Mouse (Mus musculus) liver, embryonic 15.5 days (tissue): ENCODE measurements at regions not wholly inside any gene's neighbourhood (a gene's known extent, or its start where the extent isn't known, plus 50 kb on each side); places are given as distances from the start of the nearest gene placed in this dataset.

Experiments
- ATAC-seq: fragments of 200-750 bp; cut with Nextera tagmentation; 2 replicates; pipeline ENCODE4 v1.8.0; 2017; ENCODE audit warnings: moderate number of reproducible peaks, mild to moderate bottlenecking, moderate library complexity; ENCODE audit not compliant: insufficient read depth
- H3K27ac ChIP-seq: fragments of 300-500 bp; sonication (generic); replicated peaks from 2 replicates; pipeline ENCODE4 v1.5.1; 2015; ENCODE audit warnings: mild to moderate bottlenecking, inconsistent platforms
- H3K27me3 ChIP-seq: fragments of 300-500 bp; sonication (generic); 2 replicates; pipeline ENCODE4 v1.6.1; 2015; ENCODE audit warnings: mild to moderate bottlenecking, inconsistent platforms
- H3K36me3 ChIP-seq: fragments of 300-500 bp; sonication (generic); replicated peaks from 2 replicates; pipeline ENCODE4 v1.6.1; 2015; ENCODE audit warnings: moderate library complexity, mild to moderate bottlenecking, inconsistent platforms
- H3K4me1 ChIP-seq: fragments of 300-500 bp; sonication (generic); replicated peaks from 2 replicates; pipeline ENCODE4 v1.6.1; 2015; ENCODE audit warnings: inconsistent platforms
- H3K4me2 ChIP-seq: fragments of 300-500 bp; sonication (generic); 2 replicates; pipeline ENCODE4 v1.6.1; 2015; ENCODE audit warnings: moderate library complexity, mild to moderate bottlenecking, inconsistent platforms
- H3K4me3 ChIP-seq: fragments of 300-500 bp; sonication (generic); replicated peaks from 2 replicates; pipeline ENCODE4 v1.5.1; 2015; ENCODE audit warnings: mild to moderate bottlenecking, inconsistent platforms
- H3K9ac ChIP-seq: fragments of 300-500 bp; sonication (generic); 2 replicates; pipeline ENCODE4 v1.6.1; 2015; ENCODE audit warnings: moderate library complexity, mild to moderate bottlenecking, inconsistent platforms
- H3K9me3 ChIP-seq: fragments of 300-500 bp; sonication (generic); replicated peaks from 2 replicates; pipeline ENCODE4 v1.6.1; 2016; ENCODE audit warnings: inconsistent platforms
- WGBS: fragments of 180-500 bp; shearing (Covaris S2); methylation state at CpG from one replicate; pipeline ENCODE4 v1.1.7; 2015; ENCODE audit warnings: mixed read lengths; ENCODE audit not compliant: insufficient replicate concordance; 5-methylcytosine and 5-hydroxymethylcytosine counted together

DNA sequence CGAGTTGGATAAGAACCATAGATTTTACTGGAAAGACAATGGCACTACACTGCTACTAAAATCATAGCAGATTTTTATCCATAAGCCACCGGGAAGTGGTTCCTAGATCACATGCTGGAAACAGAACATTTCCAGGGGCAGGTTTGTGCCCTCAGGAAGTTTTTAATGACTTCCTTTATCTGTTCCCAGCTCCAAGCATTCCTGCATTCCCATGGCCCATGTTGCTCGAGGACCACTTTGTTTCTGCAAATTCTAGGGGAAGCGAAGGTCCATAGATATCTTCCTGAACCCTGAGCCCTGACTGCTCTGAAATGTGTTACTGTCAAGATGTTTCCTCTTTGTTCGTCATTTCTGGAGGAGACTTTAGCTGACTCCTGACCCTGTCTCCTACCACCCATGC lies 235.6 kb upstream of the Map3k1 start:
- no peak overlapping the region for H3K4me2 ChIP-seq
- H3K27ac ChIP-seq, result peak overlapping the region; percentile 81
- ATAC-seq, result no peak
- no peak overlapping the region for H3K4me3 ChIP-seq
- peaks cover 11% of the 10 kb centered on the region; the same call in 1 of the 2 replicates for H3K27me3 ChIP-seq
- H3K9me3 ChIP-seq, result no peaks in the 10 kb centered on the region
- H3K4me1 ChIP-seq, result peaks cover 57% of the 10 kb centered on the region
- WGBS, result 49% methylated on average over 5 of the region's 5 CpGs
- no peaks in the 10 kb centered on the region for H3K36me3 ChIP-seq
- 0 out of 2 replicates have a peak overlapping the region, but pooled peaks have one; percentile 2 for H3K9ac ChIP-seq

DNA sequence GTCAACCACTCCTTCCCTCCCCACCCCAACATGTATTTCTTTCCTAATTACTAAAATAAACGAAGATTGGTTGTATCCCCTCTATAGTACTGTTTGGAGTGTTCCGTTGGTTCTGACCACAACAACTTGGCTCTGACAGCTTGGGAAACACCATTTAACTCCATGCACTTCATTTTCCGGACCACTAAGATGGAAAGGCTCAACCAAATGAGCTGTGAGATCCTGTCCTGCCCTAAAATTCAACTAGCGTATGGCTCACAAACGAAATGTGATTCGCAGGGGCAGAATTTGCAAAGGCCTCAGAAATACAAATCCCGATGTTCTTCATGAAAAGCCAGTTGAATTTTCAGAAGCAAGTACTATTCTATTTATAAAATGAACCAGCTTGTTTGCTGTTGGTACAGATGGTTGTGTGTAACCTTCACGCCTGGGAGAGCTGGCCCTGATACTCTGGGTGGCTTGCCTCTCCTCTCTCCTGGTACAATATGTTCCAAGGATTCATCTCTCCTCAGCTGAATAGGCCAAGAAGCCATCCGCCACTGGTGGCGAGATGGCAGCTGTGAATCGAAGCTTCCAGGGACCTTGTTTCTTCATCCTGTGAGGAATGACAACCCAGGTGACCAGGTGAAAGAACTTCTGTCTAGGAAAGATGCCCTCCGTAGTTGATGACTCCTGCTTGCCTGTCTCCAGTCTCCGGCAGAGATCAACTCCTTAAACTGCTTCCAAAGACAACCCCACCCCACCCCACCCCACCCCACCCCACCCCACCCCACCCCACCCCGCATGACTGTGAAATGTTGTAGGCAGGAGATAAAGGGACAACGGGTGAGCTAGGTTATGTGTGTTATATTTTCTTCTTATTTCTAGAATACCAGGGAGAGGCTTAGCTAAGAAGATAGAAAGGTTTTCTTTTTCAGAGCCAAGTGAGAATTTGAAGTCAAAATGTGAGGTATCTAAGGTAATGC lies 237.7 kb upstream of the Map3k1 start:
- ATAC-seq, result peak; percentile 88
- H3K36me3 ChIP-seq, result no peaks in the 10 kb centered on the region
- H3K4me1 ChIP-seq, result peaks cover 57% of the 10 kb centered on the region
- peak overlapping the region; percentile 69 for H3K4me2 ChIP-seq
- 59% methylated on average over 15 of the region's 15 CpGs for WGBS
- H3K9ac ChIP-seq, result peak overlapping the region; percentile 42; the same call in 1 of the 2 replicates
- no peaks in the 10 kb centered on the region; the same call in 1 of the 2 replicates for H3K27me3 ChIP-seq
- no peaks in the 10 kb centered on the region for H3K9me3 ChIP-seq
- peak overlapping the region; percentile 90 for H3K27ac ChIP-seq
- H3K4me3 ChIP-seq, result peak overlapping the region; percentile 39

DNA sequence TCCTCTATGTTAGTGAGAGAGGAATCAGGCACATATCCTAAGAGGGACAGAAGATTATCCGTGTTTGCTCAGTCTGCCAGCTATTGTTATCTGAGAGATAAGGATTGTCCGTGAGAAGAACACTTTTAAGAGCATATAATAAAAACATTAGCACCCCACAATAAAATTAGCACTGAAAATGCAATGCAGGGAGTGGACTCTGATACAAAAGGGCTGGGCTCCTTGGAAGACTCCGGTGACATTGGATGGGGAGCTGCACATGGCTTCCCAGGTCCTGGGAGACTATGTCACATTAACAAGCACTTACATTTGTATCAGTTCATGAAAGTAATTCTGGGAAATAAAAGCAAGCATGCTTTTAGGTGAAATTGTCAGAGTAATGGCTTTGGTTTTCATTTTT lies 238.6 kb upstream of the Map3k1 start:
- Histone ChIP-seq H3K4me3 (no peak overlapping the region), H3K27me3 (no peaks in the 10 kb centered on the region; the same call in 1 of the 2 replicates), H3K27ac (peak overlapping the region; percentile 74), H3K9ac (no peak overlapping the region), H3K36me3 (no peaks in the 10 kb centered on the region), H3K4me2 (peak overlapping the region; percentile 69), H3K9me3 (no peaks in the 10 kb centered on the region), H3K4me1 (peaks cover 57% of the 10 kb centered on the region)
- no peak for ATAC-seq
- 32% methylated on average over 3 of the region's 3 CpGs for WGBS

DNA sequence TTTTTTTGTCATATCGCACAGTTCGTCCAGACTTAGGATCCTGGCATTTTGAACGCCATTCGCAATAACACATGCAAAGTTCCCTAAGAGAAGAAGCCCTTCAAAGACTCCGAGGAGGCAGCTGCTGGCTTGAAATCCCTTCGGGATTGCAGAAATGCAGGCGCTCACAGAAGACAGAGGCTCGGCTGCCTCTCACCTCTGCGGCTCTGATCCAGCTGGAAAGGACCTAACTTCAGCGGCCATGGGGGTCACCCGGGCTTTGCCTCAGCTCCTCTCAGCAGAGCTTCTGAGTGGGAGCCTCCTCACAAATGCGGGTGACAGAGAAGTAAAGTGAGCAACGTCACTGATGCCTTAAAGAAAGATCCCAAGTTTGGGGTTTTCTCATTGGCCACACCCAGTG lies 239.1 kb upstream of the Map3k1 start:
- Histone ChIP-seq H3K27ac (peak overlapping the region; percentile 74), H3K4me1 (peaks cover 53% of the 10 kb centered on the region), H3K4me3 (no peak overlapping the region), H3K27me3 (no peaks in the 10 kb centered on the region; the same call in 1 of the 2 replicates), H3K36me3 (no peaks in the 10 kb centered on the region), H3K9me3 (no peaks in the 10 kb centered on the region), H3K9ac (0 out of 2 replicates have a peak overlapping the region, but pooled peaks have one; percentile 16), H3K4me2 (peak overlapping the region; percentile 35; the same call in 1 of the 2 replicates)
- 77% methylated on average over 13 of the region's 13 CpGs for WGBS
- no peak for ATAC-seq

DNA sequence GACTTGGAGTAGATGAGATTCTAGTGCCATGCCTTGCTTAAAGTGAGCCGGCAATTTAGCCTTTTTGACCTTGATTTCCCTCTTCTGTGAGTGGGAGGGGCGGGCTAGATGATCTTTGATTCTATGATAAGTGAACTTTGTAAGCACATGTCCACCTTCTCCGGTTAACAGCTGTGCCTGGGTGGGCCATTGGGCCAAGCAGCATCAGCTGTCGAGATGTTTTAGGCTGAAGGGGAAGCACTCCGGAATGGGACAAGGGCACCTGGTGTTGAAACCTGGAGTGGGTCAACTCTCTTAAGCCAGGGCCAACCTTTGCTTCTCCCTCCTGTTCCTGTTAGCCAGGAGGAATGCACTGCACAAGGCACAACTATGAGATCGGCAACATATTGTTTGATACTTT lies 239.5 kb upstream of the Map3k1 start:
- Histone ChIP-seq H3K9me3 (no peaks in the 10 kb centered on the region), H3K36me3 (no peaks in the 10 kb centered on the region), H3K4me2 (no peak overlapping the region), H3K4me1 (peaks cover 49% of the 10 kb centered on the region), H3K9ac (0 out of 2 replicates have a peak overlapping the region, but pooled peaks have one; percentile 16), H3K27ac (peak overlapping the region; percentile 74), H3K27me3 (no peaks in the 10 kb centered on the region; the same call in 1 of the 2 replicates), H3K4me3 (no peak overlapping the region)
- no peak for ATAC-seq
- WGBS, result 81% methylated on average over 6 of the region's 6 CpGs

DNA sequence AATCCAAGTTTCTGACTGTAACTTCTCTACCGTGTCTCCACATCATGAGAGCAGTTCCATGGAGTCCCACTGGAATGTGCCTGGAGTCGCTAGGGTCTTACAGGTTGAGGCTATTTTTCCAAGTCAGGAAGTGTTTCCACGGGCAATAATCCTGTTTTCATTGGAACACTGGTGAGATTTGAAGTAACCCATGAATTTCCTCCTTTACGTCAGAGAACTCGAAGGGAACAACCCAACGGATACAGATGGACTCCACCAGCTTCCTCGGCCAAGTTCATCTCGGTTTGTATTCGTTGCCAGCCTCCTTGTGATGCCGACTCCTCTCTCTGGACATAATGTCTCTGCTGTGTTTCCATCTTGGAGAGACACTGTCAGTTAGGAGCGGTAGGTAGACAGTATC lies 237.4 kb upstream of the Ankrd55 start:
- Histone ChIP-seq H3K4me2 (no peak overlapping the region), H3K27ac (no peak overlapping the region), H3K4me3 (no peak overlapping the region), H3K9ac (no peak overlapping the region), H3K9me3 (no peaks in the 10 kb centered on the region), H3K27me3 (no peaks in the 10 kb centered on the region; the same call in 1 of the 2 replicates), H3K36me3 (no peaks in the 10 kb centered on the region), H3K4me1 (peaks cover 31% of the 10 kb centered on the region)
- 83% methylated on average over 11 of the region's 11 CpGs for WGBS
- ATAC-seq, result no peak

DNA sequence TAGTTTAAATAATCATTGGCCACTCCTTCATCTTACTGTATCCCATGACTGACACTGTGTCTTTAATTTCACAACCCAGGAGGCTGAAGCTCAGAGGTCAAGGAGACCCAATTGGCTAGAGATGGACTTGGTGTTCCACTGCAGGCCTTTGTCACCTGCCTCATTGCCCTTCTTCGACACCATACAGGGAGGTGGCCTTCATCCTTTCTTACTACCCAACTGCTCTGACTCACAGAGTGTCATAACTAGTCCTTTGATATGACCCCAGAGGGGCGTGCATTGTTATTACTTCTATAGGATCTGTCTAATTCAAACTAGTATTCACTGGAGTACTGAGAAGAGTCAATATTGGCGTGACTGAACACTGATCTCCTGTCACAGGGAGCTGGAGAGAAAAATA lies 236.2 kb upstream of the Ankrd55 start:
- no peak overlapping the region for H3K27ac ChIP-seq
- ATAC-seq, result no peak
- H3K4me3 ChIP-seq, result no peak overlapping the region
- peaks cover 21% of the 10 kb centered on the region for H3K4me1 ChIP-seq
- WGBS, result 74% methylated on average over 3 of the region's 3 CpGs
- H3K27me3 ChIP-seq, result no peaks in the 10 kb centered on the region; the same call in 1 of the 2 replicates
- H3K9me3 ChIP-seq, result no peaks in the 10 kb centered on the region
- H3K4me2 ChIP-seq, result no peak overlapping the region
- no peak overlapping the region for H3K9ac ChIP-seq
- H3K36me3 ChIP-seq, result no peaks in the 10 kb centered on the region

DNA sequence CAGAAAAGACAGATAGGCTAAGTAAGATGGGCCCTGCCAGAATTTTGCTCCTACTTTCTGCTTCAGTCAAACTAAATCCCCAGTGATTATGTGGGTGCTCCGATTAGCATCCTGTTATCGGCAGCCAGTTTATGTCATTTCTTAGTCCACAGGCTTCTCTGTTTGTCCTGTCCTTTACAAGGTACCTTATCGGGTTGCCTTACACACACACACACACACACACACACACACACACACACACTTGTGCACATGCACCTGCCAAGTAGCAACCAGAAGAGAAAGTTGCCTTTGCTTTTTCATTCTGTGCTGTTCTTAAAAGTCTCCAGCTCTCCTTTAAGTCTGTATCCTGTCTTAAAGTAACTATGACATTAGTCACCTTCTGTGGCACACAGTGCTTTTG lies 235.8 kb upstream of the Ankrd55 start:
- no peak overlapping the region for H3K27ac ChIP-seq
- H3K9ac ChIP-seq, result no peak overlapping the region
- no peak overlapping the region for H3K4me3 ChIP-seq
- no peaks in the 10 kb centered on the region for H3K36me3 ChIP-seq
- no peak for ATAC-seq
- H3K4me1 ChIP-seq, result peaks cover 17% of the 10 kb centered on the region
- 78% methylated on average over 3 of the region's 3 CpGs for WGBS
- H3K4me2 ChIP-seq, result no peak overlapping the region
- no peaks in the 10 kb centered on the region for H3K9me3 ChIP-seq
- H3K27me3 ChIP-seq, result no peaks in the 10 kb centered on the region; the same call in 1 of the 2 replicates

DNA sequence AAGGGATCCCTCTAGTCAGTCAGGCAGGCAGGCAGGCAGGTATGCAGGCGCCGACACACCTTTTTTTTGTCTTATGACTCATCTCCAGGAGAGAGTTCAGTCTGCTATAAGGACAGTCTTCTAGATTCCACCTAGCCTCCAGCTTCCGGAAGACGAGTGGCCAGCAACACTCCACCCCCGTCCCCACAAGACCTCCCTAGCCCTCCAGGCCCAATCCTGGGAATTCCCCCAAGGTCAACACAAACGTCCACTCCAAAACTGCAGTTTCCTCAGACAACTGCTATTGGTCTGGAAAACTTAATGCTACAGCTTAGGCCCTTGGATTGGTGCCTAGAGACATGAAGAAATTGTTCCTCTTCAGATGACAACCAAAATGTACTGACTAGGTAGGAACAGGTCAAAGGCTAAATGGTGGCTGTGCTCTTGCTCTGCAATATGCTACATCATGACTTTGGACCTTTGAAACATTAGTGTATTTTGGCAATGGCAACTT lies 233.3 kb upstream of the Ankrd55 start:
- 0 out of 2 replicates have a peak, but pooled peaks have one; percentile 20 for ATAC-seq
- no peak overlapping the region for H3K4me3 ChIP-seq
- no peaks in the 10 kb centered on the region for H3K9me3 ChIP-seq
- H3K36me3 ChIP-seq, result no peaks in the 10 kb centered on the region
- H3K9ac ChIP-seq, result no peak overlapping the region
- peak overlapping the region; percentile 54 for H3K27ac ChIP-seq
- peaks cover 4% of the 10 kb centered on the region; the same call in 1 of the 2 replicates for H3K27me3 ChIP-seq
- H3K4me2 ChIP-seq, result no peak overlapping the region
- peaks cover 25% of the 10 kb centered on the region; the same call in 1 of the 2 replicates for H3K4me1 ChIP-seq
- 74% methylated on average over 6 of the region's 6 CpGs for WGBS

DNA sequence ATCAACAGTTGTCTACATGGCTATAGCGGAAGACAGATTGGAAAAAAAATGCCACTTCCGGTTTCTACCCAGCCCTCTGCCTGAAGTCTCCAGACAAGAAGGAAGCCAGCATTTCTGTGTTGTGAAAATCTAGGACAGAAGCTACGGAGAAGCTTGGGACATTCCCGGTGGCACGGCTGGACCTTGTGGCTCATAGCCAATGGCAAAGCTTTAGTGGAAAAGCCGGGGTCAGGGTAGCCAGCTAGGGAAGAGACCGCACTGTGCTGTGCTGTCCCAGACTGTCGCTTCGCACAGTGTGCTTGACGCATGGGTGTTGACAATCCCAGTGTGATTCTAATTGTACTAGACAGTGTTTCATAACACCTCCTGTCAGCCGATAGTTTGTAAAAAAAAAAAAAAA lies 230.0 kb upstream of the Ankrd55 start:
- H3K27me3 ChIP-seq, result peaks cover 21% of the 10 kb centered on the region
- ATAC-seq, result no peak
- H3K9ac ChIP-seq, result no peak overlapping the region
- H3K4me1 ChIP-seq, result peaks cover 29% of the 10 kb centered on the region; the same call in 1 of the 2 replicates
- 63% methylated on average over 11 of the region's 11 CpGs for WGBS
- no peak overlapping the region for H3K4me3 ChIP-seq
- no peak overlapping the region for H3K4me2 ChIP-seq
- no peaks in the 10 kb centered on the region for H3K9me3 ChIP-seq
- no peaks in the 10 kb centered on the region for H3K36me3 ChIP-seq
- H3K27ac ChIP-seq, result no peak overlapping the region

DNA sequence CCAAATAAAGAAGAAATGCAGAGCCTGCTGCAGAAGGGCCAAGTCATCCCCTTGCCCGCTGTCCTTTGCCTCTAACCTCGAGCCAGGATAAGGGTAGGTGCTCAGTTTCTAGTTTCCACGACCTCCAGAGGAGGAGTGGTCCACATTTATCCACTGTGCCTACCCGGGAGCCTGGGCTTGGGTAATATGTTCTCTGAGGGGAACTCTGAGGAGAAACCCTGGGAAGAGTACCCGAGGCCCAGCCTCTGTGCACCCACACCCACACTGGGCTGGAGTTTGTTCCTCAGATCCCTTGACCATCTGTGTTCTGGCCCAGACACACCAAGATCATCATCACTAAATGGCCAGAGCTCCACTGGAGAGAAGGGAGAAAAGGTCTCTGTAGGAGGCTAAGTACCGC lies 229.5 kb upstream of the Ankrd55 start:
- no peak overlapping the region for H3K4me2 ChIP-seq
- no peaks in the 10 kb centered on the region for H3K9me3 ChIP-seq
- no peak overlapping the region for H3K27ac ChIP-seq
- no peak overlapping the region for H3K9ac ChIP-seq
- H3K36me3 ChIP-seq, result no peaks in the 10 kb centered on the region
- no peak for ATAC-seq
- H3K4me1 ChIP-seq, result peaks cover 29% of the 10 kb centered on the region; the same call in 1 of the 2 replicates
- H3K4me3 ChIP-seq, result no peak overlapping the region
- WGBS, result 67% methylated on average over 6 of the region's 6 CpGs
- peaks cover 26% of the 10 kb centered on the region for H3K27me3 ChIP-seq
